Mouse (Mus musculus): ENCODE measurements at regions not wholly inside any gene's neighbourhood (a gene's known extent, or its start where the extent isn't known, plus 50 kb on each side); places are given as distances from the start of the nearest gene placed in this dataset.

GRCm38 (mm10) chr9:41558456-41558855 lies 397.0 kb upstream of the Ubash3b start:
- TF ChIP-seq CTCF (IDR thresholded peaks at IDR 0.05; ENCODE audit: low read depth) (no peak), EP300 (IDR thresholded peaks at IDR 0.05; ENCODE audit: low read depth) (no peak)

Data from liver, embryonic 14.5 days (tissue).